Mouse (Mus musculus): Measurements from ENCODE around the gene Defb28. TPM values are rescaled to one million over a fixed set of nuclear protein-coding genes. Genes with fewer than 3 reads are reported as not detected.

Gene Defb28
- polyA plus RNA-seq (2012; rRNA removed) = not detected in 2 replicates

GRCm38 (mm10) chr2:152517981-152518380 lies at the start of gene Defb28:
Gene Defb28, plus strand, starts transcription at chr2:152518255.

GRCm38 (mm10) chr2:152476763-152477162 lies 41.3 kb upstream of the Defb28 start, which contains the start of gene Defb20:
Gene Defb20, plus strand, starts transcription at chr2:152477063.

GRCm38 (mm10) chr2:152490038-152490437 lies 28.0 kb upstream of the Defb28 start, which contains the start of gene Defb22:
Gene Defb22, minus strand, starts transcription at chr2:152490138.

GRCm38 (mm10) chr2:152511592-152511991 lies 6.5 kb upstream of the Defb28 start, which contains the start of gene Defb26:
Gene Defb26, minus strand, starts transcription at chr2:152511692.

GRCm38 (mm10) chr2:152539944-152540710 lies 22.1 kb downstream of the Defb28 start, which contains the start of gene Defb29:
Gene Defb29, minus strand, starts transcription at chr2:152540098.

GRCm38 (mm10) chr2:152569038-152569437 lies 51.0 kb downstream of the Defb28 start, which contains the start of gene Gm17416:
Gene Gm17416, plus strand, starts transcription at chr2:152569338.

Other genes with a start within 250 kb of the Defb28 start
- 11.9 and 12.3 TPM in 2 replicates for gene Tbc1d20, start 224.4 kb upstream of the Defb28 start, polyA plus RNA-seq (2012; rRNA removed)
- 43.3 and 47.3 TPM in 2 replicates for gene Rbck1, start 185.6 kb upstream of the Defb28 start, polyA plus RNA-seq (2012; rRNA removed)
- 2.0 and 2.2 TPM in 2 replicates for gene Trib3, start 174.2 kb upstream of the Defb28 start, polyA plus RNA-seq (2012; rRNA removed)
- not detected in 2 replicates for gene Nrsn2, start 141.6 kb upstream of the Defb28 start, polyA plus RNA-seq (2012; rRNA removed)
- 3.6 and 4.4 TPM in 2 replicates for gene Sox12, start 120.2 kb upstream of the Defb28 start, polyA plus RNA-seq (2012; rRNA removed)
- 5.4 TPM in 2 replicates for gene Zcchc3, start 103.2 kb upstream of the Defb28 start, polyA plus RNA-seq (2012; rRNA removed)
- gene 6820408C15Rik, start 102.7 kb upstream of the Defb28 start, polyA plus RNA-seq (2012; rRNA removed) = 0.14 and 0.15 TPM in 2 replicates
- gene Defb23, start 53.6 kb upstream of the Defb28 start, polyA plus RNA-seq (2012; rRNA removed) = not detected in 2 replicates
- not detected in 2 replicates for gene Defb20, start 41.2 kb upstream of the Defb28 start, polyA plus RNA-seq (2012; rRNA removed)
- not detected in 2 replicates for gene Defb22, start 28.1 kb upstream of the Defb28 start, polyA plus RNA-seq (2012; rRNA removed)
- not detected in 2 replicates for gene Defb26, start 6.6 kb upstream of the Defb28 start, polyA plus RNA-seq (2012; rRNA removed)
- not detected in 2 replicates for gene Defb29, start 21.8 kb downstream of the Defb28 start, polyA plus RNA-seq (2012; rRNA removed)
- gene Gm17416, start 51.1 kb downstream of the Defb28 start, polyA plus RNA-seq (2012; rRNA removed) = not detected in 2 replicates
- not detected in 2 replicates for gene Defb21, start 54.5 kb downstream of the Defb28 start, polyA plus RNA-seq (2012; rRNA removed)
- not detected in 2 replicates for gene Defb19, start 62.1 kb downstream of the Defb28 start, polyA plus RNA-seq (2012; rRNA removed)
- gene Defb45, start 81.1 kb downstream of the Defb28 start, polyA plus RNA-seq (2012; rRNA removed) = not detected in 2 replicates
- not detected in 2 replicates for gene Defb36, start 86.1 kb downstream of the Defb28 start, polyA plus RNA-seq (2012; rRNA removed)
- not detected in 2 replicates for gene Defb25, start 104.8 kb downstream of the Defb28 start, polyA plus RNA-seq (2012; rRNA removed)
- gene Rem1, start 108.7 kb downstream of the Defb28 start, polyA plus RNA-seq (2012; rRNA removed) = 1.1 and 1.2 TPM in 2 replicates
- 50.0 and 56.9 TPM in 2 replicates for gene H13, start 151.2 kb downstream of the Defb28 start, polyA plus RNA-seq (2012; rRNA removed)
- 5.8 and 5.9 TPM in 2 replicates for gene Mcts2, start 168.8 kb downstream of the Defb28 start, polyA plus RNA-seq (2012; rRNA removed)
- 51.1 and 55.1 TPM in 2 replicates for gene Id1, start 218.0 kb downstream of the Defb28 start, polyA plus RNA-seq (2012; rRNA removed)
- 0.78 and 0.91 TPM in 2 replicates for gene Cox4i2, start 235.9 kb downstream of the Defb28 start, polyA plus RNA-seq (2012; rRNA removed)

Measured in liver, embryonic 18 days (tissue).